Mouse (Mus musculus) right cerebral cortex, postnatal 14 days (tissue): ENCODE data around the gene Rasgrf1.

Source experiments
- DNase-seq: peaks from one replicate; pipeline ENCODE4 v3.0.0; 2022

The Rasgrf1 gene

DNA sequence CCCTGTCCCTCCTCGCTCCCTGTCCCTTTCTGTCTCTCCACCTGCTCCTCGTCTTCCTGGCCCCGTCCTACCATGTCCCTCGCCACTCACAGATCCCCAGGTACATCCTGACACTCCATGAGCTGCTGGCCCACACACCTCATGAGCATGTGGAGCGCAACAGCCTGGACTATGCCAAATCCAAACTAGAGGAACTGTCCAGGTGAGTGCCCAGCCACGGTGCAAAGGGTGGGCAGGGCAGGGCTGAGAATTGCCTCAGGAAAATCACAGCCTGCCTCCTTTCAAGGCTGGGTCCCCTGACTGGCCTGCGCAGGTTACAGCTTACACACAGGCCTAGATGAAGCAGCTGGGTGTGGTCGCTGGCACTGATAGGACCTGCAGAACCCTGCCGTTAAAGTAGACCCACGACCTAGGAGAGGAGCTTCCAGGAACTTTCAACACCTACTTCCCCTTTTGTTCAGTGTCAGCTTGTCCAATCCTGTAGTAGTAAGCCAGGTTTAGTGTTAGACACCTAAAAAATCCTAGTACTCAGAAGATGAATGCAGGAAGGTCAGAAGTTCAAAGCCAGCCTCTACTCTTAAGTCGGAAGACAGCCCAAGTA, 61.3 kb downstream of the Rasgrf1 start:
- DNase-seq: no peak

DNA sequence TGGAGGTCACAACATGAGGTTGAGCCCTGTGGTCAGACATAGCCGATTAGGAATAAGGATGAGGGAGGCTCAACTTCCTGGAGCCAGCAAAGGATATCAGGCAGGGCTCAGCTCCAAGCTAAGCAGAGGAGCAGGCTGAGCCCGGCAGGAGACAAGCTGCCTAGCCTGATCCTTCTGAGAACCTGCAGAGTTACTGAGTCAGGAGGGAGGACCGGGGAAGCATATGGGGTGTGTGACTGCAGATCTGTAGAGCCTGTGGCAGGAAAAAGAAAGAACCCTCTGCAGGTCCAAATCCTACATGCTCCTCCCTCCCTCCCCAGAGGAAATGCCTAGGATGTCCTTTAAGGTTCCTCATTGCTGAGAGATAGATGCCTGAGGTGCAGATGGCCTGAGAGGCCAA, 62.6 kb downstream of the Rasgrf1 start:
- no peak for DNase-seq

DNA sequence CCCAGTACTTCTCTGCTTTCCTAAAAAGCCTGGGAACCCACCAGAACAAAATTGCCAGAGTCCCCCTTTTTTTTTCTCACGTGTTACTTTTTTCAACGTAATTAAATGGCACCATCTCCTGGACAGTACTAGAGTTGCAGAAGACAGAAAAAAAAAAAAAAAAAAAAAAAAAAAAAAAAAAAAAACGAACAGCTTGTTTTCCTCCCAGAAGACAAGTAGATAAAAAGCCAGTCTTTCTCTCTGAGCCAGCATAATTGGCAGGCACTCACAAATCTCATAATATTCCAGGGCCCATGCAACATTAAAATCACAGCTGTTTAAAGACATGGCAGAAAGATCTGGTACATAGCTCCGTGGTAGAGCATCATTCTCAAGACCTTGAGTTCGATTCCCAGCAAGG, 64.1 kb downstream of the Rasgrf1 start:
- DNase-seq: no peak

DNA sequence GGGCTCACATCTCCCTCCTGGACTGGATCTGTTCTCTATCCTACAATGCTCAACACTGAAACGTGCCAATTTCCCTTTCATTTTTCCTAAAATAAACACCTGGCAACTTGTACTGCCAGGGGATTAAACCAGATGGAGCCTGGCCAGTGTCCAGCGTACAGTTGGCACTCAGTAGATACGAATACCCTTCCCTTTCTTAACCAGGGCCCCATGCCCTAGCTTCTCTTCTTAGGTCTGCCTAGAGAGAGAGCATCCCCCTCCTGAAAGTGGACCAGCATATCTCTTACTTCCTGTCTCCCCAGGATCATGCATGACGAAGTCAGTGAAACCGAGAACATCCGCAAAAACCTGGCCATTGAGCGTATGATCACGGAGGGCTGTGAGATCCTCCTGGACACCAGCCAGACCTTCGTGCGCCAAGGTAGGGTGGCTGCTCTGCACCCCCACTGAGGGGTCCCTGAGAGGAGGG, 64.8 kb downstream of the Rasgrf1 start:
- DNase-seq: no peak

DNA sequence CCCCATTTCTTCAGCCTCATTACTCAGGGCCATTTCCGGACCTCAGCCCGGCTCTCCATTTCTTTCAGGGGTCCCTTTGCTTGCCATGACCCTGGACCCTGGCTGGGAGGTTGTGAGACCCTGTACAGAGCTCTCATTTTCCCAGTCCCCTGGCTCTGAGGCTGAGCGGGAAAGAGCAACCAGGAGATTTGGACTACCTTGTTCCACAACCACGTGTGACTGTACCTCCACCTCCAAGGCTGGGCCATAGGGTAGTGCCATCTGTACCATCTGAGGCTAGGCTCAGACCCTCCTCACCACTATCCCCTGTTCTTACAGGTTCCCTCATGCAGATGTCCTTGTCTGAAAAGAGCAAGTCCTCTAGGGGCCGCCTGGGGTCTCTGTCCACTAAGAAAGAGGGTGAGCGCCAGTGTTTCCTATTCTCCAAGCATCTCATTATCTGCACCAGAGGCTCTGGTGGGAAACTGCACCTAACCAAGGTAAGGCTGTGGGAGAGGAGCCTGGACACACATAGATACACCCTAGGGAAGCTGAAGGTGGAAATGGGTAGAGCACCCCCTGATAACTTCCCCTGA, 66.7 kb downstream of the Rasgrf1 start:
- no peak for DNase-seq

DNA sequence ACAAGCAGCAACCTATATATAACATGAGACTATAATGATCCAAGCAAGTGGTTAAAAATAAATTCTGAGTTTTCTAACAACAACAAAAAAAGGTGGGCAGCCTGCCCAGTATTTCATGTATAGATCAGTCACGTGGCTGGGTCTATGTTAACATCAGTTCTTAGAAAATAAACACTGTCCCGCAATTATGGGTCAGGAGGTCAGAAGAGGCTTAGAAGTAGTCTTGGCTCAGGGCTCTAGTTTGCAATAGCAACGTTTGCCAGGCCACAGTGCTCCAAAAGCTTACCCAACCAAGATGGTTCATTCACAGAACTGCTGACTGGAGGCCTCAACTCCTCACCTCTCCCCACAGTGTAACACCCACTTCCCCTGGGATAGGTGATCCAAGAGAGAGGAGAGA, 69.5 kb downstream of the Rasgrf1 start:
- peak; percentile 34 for DNase-seq

DNA sequence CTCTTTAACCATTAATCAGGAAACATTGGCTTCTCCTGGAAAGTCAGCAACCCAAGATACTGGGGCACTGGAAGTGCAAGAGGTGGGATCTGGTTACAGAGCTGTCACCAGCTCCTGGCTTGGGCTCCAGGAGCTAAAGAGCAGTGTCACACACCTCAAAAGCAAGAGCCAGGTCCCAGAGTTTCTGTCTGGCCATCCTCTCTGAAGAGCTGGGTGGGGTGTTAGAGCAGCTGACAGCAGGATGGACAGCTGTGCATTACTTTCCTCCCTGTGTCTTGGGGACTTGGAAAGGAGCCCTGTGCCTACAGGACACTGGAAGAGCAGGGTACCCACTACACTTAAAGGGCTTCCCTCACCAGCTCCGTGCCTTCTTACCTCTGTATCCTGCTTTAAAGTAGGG, 72.5 kb downstream of the Rasgrf1 start:
- DNase-seq: no peak

DNA sequence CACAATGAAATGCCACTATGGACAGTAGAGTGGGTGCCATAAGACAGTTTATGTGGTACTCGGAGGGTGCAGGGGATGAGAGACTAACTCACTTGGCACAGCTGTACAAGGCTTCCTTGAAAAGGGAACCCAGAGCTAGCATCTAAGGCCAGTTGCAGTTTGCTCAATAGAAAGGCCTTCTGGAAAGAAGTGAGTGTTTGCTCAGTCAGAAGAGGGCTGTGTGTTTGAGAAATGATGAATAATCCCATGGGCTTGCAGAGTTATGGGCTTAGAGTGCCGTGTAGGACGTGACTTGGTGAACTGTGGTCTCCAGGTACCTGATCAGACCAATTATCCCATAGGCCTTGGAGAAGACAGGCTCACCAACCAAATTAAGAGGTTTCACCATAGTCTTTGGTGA, 78.3 kb downstream of the Rasgrf1 start:
- no peak for DNase-seq

DNA sequence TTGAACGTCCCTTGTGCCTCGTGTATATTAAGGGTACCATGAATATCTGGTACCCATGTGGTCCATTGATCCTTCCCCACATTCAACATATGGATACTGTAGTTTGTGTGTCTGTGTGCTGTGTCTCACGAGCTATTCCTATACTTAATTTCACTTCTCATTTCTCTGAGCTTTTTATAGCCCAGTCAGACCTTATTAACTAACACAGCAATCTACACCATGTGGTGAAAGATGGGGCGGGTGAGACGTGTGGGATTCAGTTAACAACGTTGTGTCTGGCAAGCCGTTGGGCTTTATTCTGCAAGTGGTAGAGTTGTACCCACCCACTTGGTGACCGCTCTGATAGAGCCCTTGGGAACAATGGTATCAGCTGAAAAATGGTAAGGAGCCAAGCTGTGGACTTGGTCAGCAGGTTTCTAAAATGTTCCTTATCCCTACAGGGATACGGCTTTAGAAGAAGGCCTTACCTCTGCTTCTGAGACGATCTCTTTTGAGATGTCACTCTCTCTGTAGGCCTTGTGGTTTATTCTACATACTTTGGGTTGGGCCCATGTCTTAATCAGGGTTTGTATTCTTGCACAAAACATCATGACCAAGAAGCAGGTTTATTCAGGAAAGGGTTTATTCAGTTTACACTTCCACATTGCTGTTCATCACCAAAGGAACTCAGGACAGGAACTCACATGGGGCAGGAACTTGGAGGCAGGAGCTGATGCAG, 79.3 kb downstream of the Rasgrf1 start:
- no peak for DNase-seq

DNA sequence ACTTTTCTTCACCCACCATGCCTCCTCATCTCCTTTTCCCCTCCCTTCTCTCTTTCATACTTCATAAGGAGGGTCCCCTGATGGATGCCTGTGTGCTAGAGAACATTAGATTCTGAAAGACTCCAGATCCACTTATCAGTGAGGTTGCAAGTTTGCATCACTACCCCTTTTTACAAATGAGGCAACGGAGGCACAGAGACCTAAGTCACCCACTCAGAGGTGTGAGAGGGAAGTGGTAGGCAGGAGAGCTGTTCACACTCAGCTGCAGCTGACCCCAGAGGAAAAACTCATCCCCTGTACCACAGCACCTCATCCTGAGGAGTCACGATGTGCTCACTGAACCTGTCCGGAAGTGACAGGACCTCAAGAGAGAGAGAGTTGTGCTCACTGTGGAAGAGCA, 96.7 kb downstream of the Rasgrf1 start:
- DNase-seq: no peak

DNA sequence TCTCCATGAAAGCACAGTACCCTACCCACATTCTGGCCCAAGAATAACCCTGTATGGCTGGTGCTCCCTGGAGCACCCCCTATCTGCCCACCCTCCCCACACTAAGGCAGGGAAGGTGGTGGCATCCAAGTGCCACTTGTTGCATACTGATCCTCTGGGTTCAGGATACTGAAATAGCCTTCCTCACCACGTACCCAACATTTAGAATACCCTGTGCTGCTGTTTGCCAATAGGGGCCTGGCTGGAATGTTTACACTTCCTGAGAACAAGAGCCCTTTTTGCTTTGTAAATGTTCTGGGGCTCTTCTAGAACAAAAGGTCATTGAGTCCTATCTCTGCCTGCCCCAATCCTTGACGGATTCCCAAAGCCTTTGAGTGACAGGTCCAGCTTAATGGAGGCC, 97.4 kb downstream of the Rasgrf1 start:
- no peak for DNase-seq

DNA sequence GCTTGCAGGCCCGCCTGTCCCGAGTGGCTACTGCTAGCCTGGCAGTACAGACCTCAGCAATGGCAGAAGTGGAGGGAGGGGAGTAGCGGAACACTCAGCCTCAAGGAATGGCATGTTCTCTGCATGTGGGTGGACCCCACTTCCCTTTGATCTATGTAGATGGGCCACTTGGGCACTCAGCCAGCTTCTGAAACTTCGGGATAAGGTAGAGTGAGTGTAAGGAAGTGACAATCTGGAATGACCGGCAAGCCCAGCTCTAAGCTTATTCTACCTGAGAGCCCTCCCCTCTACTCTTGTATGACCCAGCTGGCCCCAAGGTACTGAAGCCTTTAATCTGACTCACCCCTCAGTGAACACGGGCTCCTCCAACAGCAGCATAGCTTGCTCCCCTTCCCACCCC, 98.4 kb downstream of the Rasgrf1 start:
- DNase-seq: no peak

DNA sequence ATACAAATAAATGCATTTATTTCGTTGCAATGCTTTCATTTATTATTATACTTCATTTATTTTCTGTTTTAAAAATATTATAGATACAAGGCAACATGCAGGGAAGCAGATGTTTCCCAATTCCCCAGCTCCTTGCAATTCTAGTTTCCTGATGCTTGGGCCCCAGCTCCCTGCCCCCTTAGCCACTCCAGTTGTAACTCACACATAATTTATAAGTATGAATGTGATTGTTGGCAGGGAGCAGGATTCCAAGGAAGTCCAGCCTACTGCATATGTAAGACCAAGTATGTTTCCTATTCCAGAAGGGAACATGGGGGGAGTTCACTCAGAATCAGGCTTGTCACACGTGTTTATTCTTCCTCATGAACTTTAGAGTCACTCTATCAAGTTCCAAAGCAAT, 102.1 kb downstream of the Rasgrf1 start:
- no peak for DNase-seq

DNA sequence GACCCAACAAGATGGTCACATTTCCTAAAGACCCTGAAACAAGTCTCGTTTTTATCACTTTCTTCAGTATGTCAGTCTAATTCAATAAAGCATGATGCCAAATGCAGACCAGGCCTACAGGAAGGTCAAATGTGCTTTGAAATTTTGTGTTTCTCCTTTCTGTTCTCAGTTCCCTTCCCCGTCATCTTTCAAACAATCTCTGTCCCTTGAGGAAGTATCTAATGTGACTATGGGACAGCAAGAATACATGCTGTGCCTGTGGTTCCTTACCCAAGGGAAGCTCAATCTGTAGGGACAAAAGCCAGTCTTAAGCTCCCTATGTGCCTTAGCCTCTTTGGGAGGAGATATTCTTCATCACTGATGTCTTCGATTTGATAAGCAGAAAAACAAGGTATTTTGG, 104.9 kb downstream of the Rasgrf1 start:
- no peak for DNase-seq

DNA sequence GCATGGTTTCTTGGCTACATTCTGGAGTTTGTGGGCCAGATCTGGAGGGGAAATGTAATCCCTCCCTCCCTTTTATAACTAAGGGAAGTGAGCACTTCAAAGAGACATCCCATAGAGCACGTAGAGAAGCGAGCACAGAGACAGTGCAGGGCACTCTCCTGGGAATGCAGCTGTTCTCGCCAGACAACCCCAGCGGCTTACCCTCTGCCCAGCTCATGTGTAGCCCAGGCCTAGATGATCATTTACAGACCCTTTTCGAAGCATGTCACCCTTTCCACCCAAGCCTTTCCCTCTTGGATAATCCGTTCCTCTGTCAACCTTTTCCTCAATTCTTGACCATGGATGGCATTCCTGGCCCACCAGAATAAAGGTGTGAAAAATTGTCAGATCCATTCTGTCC, 106.5 kb downstream of the Rasgrf1 start:
- no peak for DNase-seq

DNA sequence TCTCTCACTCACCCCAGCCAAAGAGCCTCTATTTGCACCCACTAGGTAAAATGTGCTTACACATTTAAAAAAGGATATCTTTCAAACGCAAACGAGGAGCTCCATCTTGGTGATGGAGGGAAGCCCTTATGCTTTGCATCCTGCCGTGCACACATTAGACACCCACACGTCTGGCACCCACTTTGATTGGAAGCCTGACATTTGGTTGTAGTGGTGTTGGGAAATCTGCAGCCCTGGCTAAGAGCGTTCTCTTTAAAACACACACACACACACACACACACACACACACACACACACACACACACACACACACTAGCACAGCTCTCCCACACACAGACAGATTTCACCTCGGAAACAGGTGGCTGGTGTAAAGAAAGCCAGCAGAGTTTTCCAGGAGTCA, 111.2 kb downstream of the Rasgrf1 start:
- peak; percentile 39 for DNase-seq

DNA sequence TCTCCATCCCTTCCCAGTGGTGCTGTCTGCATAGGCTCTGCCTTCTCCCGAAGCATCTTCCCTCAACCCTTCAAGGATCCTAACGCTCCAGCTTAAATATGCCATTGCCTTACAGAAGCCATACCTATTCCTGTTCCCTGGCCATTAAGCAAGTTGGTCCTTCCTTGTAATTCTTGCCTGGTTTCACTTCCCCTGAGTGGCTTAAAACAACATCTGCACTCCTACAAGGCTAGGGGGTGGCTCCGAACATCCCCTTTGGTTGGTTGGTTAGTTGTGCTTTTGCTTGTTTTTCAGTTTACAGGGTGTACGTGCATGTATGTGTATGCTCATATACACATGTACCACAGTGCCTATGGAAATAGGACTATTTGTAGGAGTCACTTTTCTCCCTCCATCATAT, 111.7 kb downstream of the Rasgrf1 start:
- no peak for DNase-seq

DNA sequence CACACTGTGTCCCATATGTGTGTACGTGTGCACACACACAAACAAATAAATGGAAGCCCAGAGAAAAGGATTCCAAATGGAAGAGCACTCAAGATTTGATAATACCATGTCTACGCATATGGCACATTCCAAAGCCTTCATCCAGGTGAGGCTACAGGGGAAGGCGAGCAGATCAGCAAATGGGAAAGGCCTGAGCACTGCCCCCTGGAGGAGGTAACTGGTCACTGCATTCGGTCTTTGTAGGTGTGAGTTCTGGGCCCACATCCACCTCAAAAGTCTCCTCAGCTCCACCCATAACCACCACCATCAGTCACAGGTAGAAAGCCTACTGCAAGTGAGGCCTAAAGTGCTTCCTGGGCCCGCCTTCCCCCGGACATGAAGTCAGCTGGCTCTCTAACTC, 118.0 kb downstream of the Rasgrf1 start:
- DNase-seq: no peak

DNA sequence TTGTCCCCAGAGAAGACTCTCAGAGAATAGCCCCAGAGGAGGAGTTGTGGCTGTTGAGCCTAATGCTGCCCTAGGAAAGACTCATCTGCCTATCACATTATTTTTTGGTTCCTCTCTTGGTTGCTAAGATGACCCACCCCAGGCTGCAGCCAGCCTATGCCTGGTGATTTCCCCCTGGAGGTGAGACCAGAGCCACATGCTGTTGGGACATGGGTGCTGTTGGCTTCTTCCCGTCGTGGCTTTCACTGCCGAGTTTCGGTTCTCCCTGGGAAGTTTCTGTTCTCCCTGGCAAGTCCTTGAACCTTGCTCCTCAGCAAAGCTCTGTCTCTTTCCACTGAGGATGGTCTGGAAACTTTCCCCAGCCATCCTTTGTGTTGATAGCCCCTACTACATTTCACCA, 124.2 kb downstream of the Rasgrf1 start:
- DNase-seq: no peak

DNA sequence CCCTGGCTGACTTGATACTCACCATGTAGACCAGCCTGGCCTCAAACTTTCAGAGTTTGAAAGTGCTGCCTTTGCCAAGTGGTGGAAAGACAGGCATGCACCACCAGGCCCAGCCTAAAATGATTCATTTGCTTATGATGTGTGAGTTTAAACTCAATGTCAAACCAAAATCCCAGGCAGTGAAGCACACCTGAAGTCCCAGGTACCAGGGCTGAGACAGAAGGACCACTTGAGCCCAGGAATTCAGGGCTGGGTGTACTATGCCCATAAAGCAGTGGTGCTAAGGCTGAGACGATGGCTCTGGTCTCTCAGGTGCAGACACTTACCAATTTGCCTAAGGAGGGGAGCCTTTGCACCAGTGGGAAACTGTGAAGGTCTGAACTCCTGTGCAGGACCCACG, 125.5 kb downstream of the Rasgrf1 start:
- no peak for DNase-seq

DNA sequence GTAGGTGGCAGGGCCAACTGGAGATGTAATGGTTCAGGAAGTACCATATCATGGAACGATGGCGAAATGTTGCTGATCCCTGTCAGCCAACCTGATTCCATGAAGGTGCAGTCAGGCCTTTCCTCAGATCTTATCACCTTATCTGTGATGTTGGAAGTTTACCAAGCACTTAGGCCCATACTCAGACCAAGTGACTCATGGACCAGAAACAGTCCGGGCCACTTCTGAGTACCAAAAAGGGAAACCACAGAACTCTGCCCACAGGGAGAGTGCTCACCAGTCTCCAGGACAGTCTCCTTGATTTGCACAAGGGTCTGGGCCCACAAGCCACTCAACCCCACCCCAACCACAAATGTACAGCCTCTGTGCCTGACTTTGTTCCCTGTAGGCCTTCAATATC, 126.1 kb downstream of the Rasgrf1 start:
- no peak for DNase-seq

DNA sequence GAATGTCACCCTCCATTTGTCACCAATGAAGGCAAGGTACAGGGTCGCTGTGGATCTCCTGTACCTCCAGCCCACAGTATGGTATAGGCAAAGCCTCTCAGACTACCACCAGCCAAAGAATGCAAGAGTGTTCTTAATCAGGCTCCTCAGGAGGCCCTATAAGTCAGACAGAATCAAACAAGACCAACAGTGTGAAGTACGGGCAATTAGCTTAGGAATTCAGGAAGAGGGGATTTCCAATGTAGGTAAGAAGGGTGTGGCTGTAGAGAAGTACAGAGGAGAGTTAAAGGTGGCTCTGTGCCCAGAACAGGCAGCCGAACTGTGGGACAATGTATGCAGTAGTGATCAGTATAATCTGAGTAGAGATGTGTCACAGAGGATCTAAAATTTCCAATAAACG, 126.6 kb downstream of the Rasgrf1 start:
- no peak for DNase-seq

DNA sequence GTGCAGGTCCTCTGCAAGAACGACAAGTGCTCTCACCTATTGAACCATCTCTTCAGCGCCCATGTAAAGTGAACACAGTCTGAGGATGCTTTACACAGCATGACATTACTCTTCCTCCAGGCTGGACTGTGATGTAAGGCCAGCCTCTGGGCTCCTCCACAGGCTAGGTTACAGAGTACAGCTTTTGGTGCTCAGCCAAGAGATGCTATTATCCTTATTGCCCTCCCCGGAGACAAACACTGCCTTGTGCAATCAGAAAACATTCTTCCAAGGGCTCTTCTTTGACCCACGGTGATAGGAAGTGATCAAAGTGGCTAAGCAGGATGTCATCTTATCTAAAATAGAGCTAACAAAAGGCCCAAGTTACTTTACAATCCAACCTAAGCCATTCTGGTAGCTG, 128.8 kb downstream of the Rasgrf1 start:
- no peak for DNase-seq

DNA sequence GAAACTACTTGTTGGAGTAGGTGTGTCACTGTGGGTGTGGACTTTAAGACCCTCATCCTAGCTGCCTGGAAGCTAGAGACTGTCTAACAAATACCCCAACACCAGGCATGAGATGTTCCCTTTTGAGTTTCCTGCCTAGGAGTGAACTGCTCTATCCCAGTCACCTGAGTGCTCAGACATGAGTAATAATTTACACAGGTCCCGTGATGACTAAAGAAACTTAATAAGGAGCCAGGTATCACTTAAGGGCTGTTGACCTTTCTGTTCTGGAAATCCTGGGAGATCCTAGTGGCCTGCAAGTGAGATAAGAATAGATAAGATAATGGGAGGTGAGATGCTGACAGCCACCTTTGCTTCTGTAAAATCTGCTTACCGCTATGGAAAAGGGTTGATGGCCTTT, 131.2 kb downstream of the Rasgrf1 start:
- no peak for DNase-seq

DNA sequence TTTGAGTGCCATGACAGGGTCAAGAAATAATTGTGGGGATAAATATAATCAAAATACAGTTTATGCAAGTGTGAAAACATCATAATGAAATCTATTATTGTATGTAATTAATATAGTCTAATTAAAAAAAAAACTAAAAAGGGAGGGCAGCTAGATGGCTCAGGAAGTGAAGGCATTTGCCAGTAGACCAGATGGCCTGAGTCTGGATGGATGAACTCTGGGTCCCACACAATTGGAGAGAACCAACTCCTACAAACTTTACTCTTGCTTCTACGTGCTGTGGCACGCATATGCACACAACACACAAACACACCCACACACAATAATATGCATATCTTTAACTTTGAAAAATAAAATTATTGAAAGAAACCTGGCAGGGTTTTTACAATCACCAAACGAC, 131.8 kb downstream of the Rasgrf1 start:
- DNase-seq: no peak
